Mouse (Mus musculus) brain, adult 2 months (tissue): ENCODE measurements around the gene Megf8.
A peak's percentile ranks its signal among the peaks of the same experiment; 100 is the strongest.

ENCODE experiments used
- DNase-seq: peaks from one replicate; pipeline ENCODE4 v3.0.0; 2011; ENCODE audit warnings: low read depth, low spot score

Gene Megf8

GRCm38 (mm10) chr7:25279076-25279860 lies 37.7 kb upstream of the Megf8 start:
- peak; percentile 96 for DNase-seq

- DNase-seq = peak; percentile 79
Measured at GRCm38 (mm10) chr7:25279861-25280791, 36.8 kb upstream of the Megf8 start.

- no peak for DNase-seq
Measured at GRCm38 (mm10) chr7:25281166-25281733, 35.7 kb upstream of the Megf8 start.

- DNase-seq = peak; percentile 99
Measured at GRCm38 (mm10) chr7:25281734-25282601, 35.0 kb upstream of the Megf8 start.

- peak; percentile 67 for DNase-seq
Measured at GRCm38 (mm10) chr7:25282731-25283211, 34.2 kb upstream of the Megf8 start.

GRCm38 (mm10) chr7:25283637-25284036 lies 33.3 kb upstream of the Megf8 start:
- DNase-seq = no peak

- DNase-seq = no peak
Measured at GRCm38 (mm10) chr7:25284171-25284570, 32.8 kb upstream of the Megf8 start.

GRCm38 (mm10) chr7:25284766-25285165 lies 32.2 kb upstream of the Megf8 start:
- DNase-seq = no peak

- DNase-seq = no peak
Measured at GRCm38 (mm10) chr7:25285511-25286238, 31.3 kb upstream of the Megf8 start.

- no peak for DNase-seq
Measured at GRCm38 (mm10) chr7:25286989-25287388, 30.0 kb upstream of the Megf8 start.

GRCm38 (mm10) chr7:25288011-25288410 lies 29.0 kb upstream of the Megf8 start:
- no peak for DNase-seq

GRCm38 (mm10) chr7:25288721-25289120 lies 28.2 kb upstream of the Megf8 start:
- DNase-seq = no peak

GRCm38 (mm10) chr7:25289925-25290324 lies 27.0 kb upstream of the Megf8 start:
- DNase-seq = no peak

- no peak for DNase-seq
Measured at GRCm38 (mm10) chr7:25290463-25290862, 26.5 kb upstream of the Megf8 start.

- no peak for DNase-seq
Measured at GRCm38 (mm10) chr7:25290911-25291310, 26.1 kb upstream of the Megf8 start.

GRCm38 (mm10) chr7:25292107-25292506 lies 24.9 kb upstream of the Megf8 start:
- DNase-seq = no peak

- DNase-seq = no peak
Measured at GRCm38 (mm10) chr7:25293191-25293739, 23.7 kb upstream of the Megf8 start.

- DNase-seq = no peak
Measured at GRCm38 (mm10) chr7:25294495-25294894, 22.5 kb upstream of the Megf8 start.

- DNase-seq = no peak
Measured at GRCm38 (mm10) chr7:25294960-25295722, 21.8 kb upstream of the Megf8 start.
